Mouse (Mus musculus) spleen, adult 2 months (tissue): ENCODE data around the gene Dexi.

ENCODE experiments used
- CTCF ChIP-seq: fragments of 200-500 bp; IDR thresholded peaks from 2 replicates; pipeline ENCODE4 v1.5.1; 2011; ENCODE audit warnings: mild to moderate bottlenecking, inconsistent platforms; ENCODE audit not compliant: insufficient read depth, insufficient read length, insufficient replicate concordance; ENCODE audit errors: extremely low read depth
- POLR2A ChIP-seq: fragments of 200-500 bp; IDR thresholded peaks from 2 replicates; pipeline ENCODE4 v1.6.1; 2011; ENCODE audit warnings: low read depth, low read length, inconsistent platforms

- no peak for TF ChIP-seq CTCF
- no peak for TF ChIP-seq POLR2A
Observed at GRCm38 (mm10) chr16:10474956-10475355, 67.9 kb downstream of the Dexi start.
